Mouse (Mus musculus) layer of hippocampus, postnatal 36 days (tissue): ENCODE data around the gene Olfr1076. TPM values are rescaled to one million over a fixed set of nuclear protein-coding genes. Genes with fewer than 3 reads are reported as not detected.
"Not testable (repeated sequence)": the region's sequence is repeated elsewhere in the genome, so short reads cannot be mapped to it uniquely, and the experiment has no call there.

Source experiments
- DNase-seq, 2 experiments: peaks; one replicate each; pipeline ENCODE4 v3.0.0; 2022
- total RNA-seq, 2 experiments: library from RNA; stranded (reverse); gene quantifications; 2 replicates each; pipeline ENCODE4 v1.2.3; 2021

The Olfr1076 gene
- not detected for total RNA-seq

DNA sequence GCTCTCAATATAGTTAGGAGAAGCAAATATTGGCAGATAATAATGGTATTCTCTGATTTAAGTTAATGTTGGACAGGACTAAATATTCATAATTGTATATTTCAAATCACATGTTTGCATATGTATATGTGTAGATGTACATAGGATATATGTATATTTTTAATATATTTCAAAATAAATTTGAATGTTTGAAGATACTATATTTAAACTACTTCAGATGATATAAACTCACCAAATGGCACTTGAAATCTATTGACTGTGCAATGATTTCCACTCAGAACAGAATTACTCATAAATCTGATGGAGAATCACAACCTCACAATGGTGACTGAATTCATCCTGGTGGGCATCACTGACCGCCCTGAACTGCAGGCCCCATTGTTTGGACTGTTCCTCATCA lies at the start of gene Olfr1076:
Gene Olfr1076 (plus strand): TSS at position 301 of the 400 bp plus-strand sequence.
- no peak for DNase-seq

DNA sequence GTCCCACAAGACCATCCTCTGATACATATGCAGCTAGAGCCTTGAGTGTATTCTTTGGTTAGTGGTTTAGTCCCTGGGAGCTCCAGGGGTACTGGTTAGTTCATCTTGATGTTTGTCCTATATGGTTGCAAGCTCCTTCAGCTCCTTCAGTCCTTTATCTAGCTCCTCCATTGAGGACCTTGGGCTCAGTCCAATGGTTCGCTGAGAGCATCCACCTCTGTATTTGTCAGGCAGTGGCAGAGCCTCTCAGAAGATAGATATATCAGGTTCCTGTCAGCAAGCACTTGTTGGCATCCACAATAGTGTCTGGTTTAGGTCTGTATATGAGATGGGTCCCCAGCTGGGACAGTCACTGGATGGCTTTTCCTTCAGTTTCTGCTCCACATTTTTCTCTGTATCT lies 47.8 kb upstream of the Olfr1076 start:
- DNase-seq, result no peak

- peak; percentile 35 to 43 for DNase-seq
These were observed 43.7 kb upstream of the Olfr1076 start for GRCm38 (mm10) chr2:86464442-86465109.

- DNase-seq, result no peak
These were observed 21.0 kb upstream of the Olfr1076 start, which contains the start of gene Olfr228 for GRCm38 (mm10) chr2:86487286-86487685. Olfr228 (minus strand) TSS chr2:86487386.

- DNase-seq, result peak; percentile 16 to 39
These were observed 22.7 kb downstream of the Olfr1076 start for GRCm38 (mm10) chr2:86530991-86531390.

DNA sequence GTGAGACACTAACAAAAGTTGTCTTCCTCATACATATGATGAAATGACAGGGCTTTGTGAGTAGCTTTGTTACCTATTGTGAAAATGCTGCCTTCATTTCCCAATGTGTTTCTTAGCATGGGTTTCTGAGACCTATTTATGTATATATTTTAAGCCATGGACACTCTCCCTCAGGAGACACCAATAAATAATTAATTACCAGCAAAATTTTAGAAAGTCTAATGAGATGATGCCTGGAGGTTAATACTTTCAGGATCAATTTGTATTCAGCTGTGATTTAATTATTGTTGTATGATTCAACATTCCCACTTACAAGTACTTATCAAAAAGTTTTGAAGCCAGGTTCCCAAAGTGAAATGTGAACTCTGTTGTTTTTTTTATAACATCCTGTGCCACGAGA lies 34.1 kb downstream of the Olfr1076 start, which contains the start of gene Olfr1079:
Gene Olfr1079 (minus strand): TSS at position 101 of the 400 bp plus-strand sequence.
- no peak for DNase-seq

- DNase-seq, result not testable (repeated sequence)
These were observed 49.9 kb downstream of the Olfr1076 start, which contains the start of gene Olfr1080 for GRCm38 (mm10) chr2:86558135-86558534. Olfr1080 (minus strand) TSS chr2:86558235.

Other genes starting within 250 kb of the Olfr1076 start
- gene Olfr1051, start 229.4 kb upstream of the Olfr1076 start, total RNA-seq, result not detected
- not detected for gene Olfr1052, start 216.0 kb upstream of the Olfr1076 start, total RNA-seq
- not detected for gene Olfr1053, start 193.2 kb upstream of the Olfr1076 start, total RNA-seq
- not detected for gene Olfr1054, start 173.0 kb upstream of the Olfr1076 start, total RNA-seq
- not detected for gene Olfr1055, start 158.2 kb upstream of the Olfr1076 start, total RNA-seq
- not detected for gene Olfr1056, start 146.0 kb upstream of the Olfr1076 start, total RNA-seq
- gene Olfr1057, start 130.1 kb upstream of the Olfr1076 start, total RNA-seq, result not detected
- not detected for gene Olfr1058, start 119.9 kb upstream of the Olfr1076 start, total RNA-seq
- gene Olfr1061, start 94.4 kb upstream of the Olfr1076 start, total RNA-seq, result not detected
- gene Olfr1062, start 81.7 kb upstream of the Olfr1076 start, total RNA-seq, result not detected
- gene Olfr1065, start 57.9 kb upstream of the Olfr1076 start, total RNA-seq, result not detected
- not detected for gene Olfr1066, start 52.2 kb upstream of the Olfr1076 start, total RNA-seq
- gene Olfr228, start 21.1 kb upstream of the Olfr1076 start, total RNA-seq, result not detected
- not detected for gene Olfr1079, start 34.0 kb downstream of the Olfr1076 start, total RNA-seq
- gene Olfr1080, start 49.8 kb downstream of the Olfr1076 start, total RNA-seq, result not detected
- not detected for gene Olfr1082, start 90.5 kb downstream of the Olfr1076 start, total RNA-seq
- gene Olfr1084, start 131.3 kb downstream of the Olfr1076 start, total RNA-seq, result not detected
- not detected for gene Olfr1085, start 153.6 kb downstream of the Olfr1076 start, total RNA-seq
- not detected for gene Olfr1086, start 171.6 kb downstream of the Olfr1076 start, total RNA-seq
- gene Olfr1087, start 189.9 kb downstream of the Olfr1076 start, total RNA-seq, result not detected
- not detected for gene Olfr1089, start 225.2 kb downstream of the Olfr1076 start, total RNA-seq